Mouse (Mus musculus) frontal cortex, postnatal 14 days (tissue): ENCODE results near the gene Cmya5.

Experiments
- DNase-seq, 2 experiments: peaks; one replicate each; pipeline ENCODE4 v3.0.0; 2022; ENCODE audit warnings: low spot score in 2 of 2

The Cmya5 gene

DNA sequence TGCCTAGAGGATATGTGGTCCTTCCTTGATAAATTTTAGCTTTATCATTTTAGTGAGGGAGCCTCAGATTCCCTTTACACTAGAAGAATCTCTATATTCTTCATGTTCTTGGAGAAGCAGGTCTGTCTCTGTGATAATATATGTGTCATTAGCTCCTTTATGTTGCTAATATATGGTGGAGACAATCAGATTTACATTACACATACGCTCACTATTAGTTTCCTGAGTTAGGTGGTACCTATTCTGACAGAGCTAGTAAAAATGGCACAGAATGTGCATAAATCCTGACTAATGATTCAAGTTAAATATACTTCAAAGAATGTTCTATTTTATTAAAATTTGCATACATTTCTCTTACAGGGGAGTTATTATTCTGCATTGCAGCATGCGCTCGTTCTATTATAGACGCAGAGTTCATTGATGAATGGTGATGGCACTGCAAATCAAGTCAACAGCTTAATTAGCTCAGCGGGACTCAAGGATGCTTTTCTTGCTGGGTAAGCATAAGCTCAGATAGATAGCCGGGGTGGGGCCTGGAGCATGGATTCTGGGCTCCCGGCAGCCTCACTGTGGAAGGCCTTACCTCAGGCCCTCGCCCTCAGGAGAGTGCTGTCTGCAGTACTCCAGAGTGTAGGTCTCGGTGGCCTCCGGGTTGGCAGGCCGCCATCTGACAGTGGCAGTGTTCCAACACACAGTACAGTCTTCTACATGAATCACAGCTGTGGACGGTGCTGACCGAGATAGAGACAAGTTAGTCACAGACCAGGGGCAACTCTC, 81.5 kb downstream of the Cmya5 start:
- DNase-seq, result peak in 1 of 2 experiments; percentile 45

DNA sequence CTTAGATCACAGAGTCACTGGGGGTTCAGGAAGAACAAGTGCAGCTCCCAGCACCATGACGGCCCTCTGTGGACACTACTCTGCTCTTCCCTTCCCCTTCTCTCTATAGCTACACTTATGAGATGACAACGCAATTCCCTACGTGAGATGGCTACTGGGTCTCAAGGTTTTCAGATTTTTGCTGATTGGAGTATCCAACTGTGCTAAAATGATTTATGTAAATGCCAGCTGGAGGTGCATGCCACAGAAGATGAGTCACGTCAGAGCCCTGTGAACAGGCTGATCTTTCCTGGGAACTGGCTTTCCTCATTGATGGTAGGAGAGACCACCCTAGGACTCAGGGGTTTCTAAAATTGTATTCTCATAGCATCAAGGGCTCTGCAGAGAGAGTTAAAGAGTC, 83.2 kb downstream of the Cmya5 start:
- DNase-seq, result no peak

GRCm38 (mm10) chr13:93060437-93060836, 84.1 kb downstream of the Cmya5 start:
- no peak for DNase-seq

- peak; percentile 25 to 41 for DNase-seq
Measured at GRCm38 (mm10) chr13:93058551-93059011, 85.9 kb downstream of the Cmya5 start.

- no peak for DNase-seq
Measured at GRCm38 (mm10) chr13:93057492-93058260, 86.8 kb downstream of the Cmya5 start.

DNA sequence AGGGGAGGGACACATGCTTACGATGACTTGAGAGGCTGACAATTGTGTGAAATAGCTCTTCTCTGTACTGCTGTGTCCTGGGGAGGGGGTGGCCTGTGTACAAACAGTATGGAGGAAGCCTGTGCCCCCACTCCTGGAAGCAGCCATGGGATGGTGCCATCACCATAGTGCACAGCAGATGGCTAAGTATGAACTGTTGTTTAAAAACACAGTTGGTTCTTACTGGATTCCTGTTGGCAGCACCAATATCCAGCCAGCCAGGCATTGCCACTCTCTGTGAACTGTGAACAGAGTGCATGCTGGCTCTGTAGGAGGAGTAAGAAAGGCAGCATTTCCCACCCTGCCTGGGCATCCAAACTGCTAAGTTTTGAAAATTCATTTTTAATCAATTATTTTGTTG, 88.4 kb downstream of the Cmya5 start:
- no peak for DNase-seq

DNA sequence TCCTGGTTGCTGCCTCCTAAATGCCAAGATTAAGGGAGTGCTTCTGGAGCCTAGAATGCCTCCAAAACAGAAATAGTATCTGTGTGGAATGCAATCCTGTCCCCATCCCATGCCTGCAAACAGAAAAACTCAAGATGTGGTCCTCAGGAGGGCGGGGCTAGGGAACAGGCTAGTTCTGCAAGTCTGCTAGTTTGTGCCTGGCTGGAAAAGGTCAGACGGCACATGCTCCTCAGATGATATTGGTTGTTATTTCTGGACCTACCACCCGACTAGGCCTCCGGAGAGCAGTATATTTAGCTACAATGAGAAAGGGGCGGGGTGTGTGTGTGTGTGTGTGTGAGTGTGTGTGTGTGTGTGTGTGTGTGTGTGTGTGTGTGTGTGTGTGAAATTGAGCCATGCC, 93.0 kb downstream of the Cmya5 start:
- DNase-seq, result no peak

- no peak for DNase-seq
Measured at GRCm38 (mm10) chr13:93041021-93041420, 103.5 kb downstream of the Cmya5 start.

DNA sequence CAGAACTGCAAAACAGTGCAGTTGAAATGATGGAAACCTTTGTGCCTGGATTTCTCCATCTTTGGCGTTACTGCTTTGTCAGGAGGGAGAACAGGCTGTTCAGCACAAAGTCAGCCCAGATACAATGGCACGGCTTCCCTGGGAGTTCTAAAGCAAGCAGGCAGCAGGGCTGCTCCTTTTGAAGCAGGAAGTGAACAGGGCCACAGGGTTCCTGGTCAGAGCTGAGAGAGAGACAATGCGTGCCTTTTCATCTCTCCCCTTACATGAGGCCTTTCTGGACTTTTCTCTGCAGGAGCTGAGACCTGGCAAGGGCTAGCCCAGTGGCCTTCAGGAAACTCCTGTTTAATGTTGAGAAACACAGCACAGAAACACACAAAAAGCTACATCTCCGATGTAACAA, 108.3 kb downstream of the Cmya5 start:
- DNase-seq, result no peak

DNA sequence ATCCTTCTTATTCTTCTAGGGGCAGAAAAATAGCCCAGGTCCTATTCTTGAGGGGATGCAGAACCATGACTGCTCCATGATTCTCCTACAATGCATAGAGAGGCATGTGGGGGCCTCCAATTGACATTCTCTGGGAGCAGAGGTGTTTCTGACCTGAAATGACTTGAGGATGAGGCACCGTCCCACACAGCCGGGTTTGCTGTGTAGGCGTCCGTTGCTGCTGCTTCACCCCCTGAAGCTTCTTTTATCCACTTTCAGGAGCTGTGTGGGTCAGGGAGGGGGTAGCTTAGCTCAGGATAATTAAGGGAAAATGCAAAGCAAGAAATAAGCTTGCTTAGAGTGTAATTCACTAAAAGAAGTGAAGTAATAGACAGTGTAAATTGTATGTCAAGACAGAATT, 115.2 kb downstream of the Cmya5 start:
- DNase-seq, result no peak

GRCm38 (mm10) chr13:93024837-93025236, 119.7 kb downstream of the Cmya5 start:
- DNase-seq, result no peak

DNA sequence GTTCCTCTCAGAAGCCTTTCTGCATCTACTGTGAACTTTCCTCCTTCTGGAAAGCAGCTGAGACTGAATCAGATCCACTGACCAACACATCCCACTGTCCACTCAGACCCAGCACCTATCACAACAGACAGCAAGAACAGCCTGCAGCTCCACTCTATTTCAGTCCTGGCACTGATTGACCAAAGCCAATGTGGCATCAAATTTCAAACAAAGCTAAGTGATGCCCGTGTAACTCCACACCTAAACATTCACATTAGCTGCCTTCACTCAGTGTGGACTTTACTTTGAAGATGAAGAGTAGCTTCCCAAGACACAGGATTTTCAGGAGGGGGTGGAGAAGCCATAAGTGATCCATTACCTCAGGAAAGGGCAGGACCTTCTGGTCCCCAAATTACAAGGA, 122.4 kb downstream of the Cmya5 start:
- no peak for DNase-seq

GRCm38 (mm10) chr13:93012952-93013351, 131.6 kb downstream of the Cmya5 start:
- no peak for DNase-seq

DNA sequence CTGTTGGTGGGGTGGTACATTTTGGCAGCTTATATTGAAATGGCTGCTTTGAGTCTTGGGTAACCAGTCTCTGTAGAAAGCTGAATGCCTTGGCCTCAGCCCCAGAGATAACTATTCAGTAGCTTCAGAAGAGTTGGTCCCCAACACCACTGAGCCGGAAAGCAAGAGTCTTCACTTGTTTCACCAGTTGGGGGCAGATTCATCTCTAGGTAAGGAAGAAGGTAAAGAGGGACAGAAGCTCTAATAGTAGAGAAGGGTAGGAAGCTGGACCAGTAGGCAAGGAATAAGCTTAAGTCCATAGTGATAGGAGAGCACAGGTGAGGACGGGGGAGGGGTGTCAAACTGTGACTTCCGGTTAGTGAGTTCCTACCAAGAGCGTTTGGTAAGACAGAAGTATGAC, 133.2 kb downstream of the Cmya5 start:
- DNase-seq, result no peak

DNA sequence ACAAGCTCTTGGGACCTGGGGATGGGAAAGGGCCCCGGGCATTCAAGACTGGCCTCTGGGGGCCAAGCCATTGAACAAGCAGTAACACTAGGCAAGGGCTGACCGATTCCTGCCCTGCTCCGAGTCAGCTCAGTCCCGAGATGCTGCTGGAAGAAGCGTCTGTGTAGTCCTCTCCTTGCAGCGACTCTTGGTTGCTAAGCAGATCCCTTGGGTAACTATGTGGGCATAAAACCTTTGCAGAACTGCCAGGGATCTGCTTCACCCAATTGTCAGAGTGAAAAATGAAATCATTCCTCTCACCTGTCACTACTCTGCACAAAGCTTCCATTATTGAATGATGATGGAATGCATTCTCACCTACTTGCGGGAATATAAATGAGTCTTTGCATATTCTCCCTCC, 134.0 kb downstream of the Cmya5 start:
- peak in 1 of 2 experiments; percentile 42 for DNase-seq

DNA sequence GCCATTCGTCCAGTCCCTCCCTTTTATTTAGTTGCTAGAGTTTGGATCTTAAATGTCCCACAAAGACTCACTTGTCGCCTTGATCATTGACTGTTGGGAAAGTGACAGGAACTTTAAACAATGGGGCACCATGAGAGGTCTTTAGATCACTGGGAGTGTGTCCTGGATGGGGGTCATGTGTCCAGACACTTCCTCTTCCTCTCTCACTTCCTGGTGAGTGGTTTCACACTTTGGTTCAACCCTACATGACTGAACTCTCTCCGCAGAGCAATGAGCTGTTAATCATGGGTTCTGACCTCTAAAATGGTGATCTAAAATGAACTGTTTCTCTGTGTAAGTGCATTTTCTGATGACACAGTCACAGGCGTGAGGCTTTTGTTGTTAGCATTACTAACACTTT, 137.4 kb downstream of the Cmya5 start:
- DNase-seq, result no peak

DNA sequence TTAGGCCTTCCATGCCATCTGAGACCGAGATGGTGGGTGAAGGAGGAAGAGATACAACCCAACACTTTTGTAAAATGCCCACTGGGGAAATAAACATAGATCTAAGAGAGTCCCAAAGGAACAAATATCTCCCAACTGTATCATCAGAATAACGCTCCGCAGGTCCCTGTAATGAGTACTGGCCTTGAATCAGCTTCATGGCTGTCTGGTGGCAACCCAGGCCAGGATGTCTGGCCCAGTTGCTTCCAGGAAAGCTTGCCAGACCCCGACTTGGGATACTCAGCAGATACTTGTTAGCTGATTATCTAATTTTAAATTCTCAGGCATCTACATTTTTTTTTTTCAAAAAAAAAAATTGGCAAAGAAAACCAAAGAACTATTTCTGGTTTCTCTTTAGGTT, 138.2 kb downstream of the Cmya5 start:
- DNase-seq, result no peak

GRCm38 (mm10) chr13:93004003-93004402, 140.5 kb downstream of the Cmya5 start:
- no peak for DNase-seq

GRCm38 (mm10) chr13:93002456-93002855, 142.1 kb downstream of the Cmya5 start:
- DNase-seq, result no peak

- DNase-seq, result no peak
Measured at GRCm38 (mm10) chr13:93000640-93001351, 143.7 kb downstream of the Cmya5 start.

GRCm38 (mm10) chr13:92999860-93000259, 144.7 kb downstream of the Cmya5 start:
- DNase-seq, result peak in 1 of 2 experiments; percentile 54

DNA sequence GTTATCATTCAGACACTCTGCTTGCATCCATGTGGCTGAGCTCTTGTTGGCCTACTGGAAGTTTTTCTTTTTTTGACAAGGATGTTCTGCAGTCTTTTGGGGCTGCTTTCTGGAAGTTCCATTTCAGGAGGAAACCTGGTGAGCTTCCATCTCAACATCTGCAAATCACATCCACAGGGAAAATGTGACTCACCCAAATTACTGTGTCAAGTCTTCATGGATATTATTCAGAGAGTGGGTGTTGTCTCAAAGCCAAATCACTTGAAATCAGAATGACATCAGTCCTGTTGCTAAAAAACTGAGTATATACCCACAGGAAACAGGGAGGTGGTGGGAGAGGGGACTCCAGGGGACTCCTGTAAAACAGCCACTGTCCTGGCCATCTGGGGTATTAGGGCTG, 149.8 kb downstream of the Cmya5 start:
- no peak for DNase-seq
